Comparison of ENCODE assay signal across 25 mouse cellular contexts in genomic region chr2:44538135-44538534, GRCm38 (mm10).
"Had no signal": no experiment of that assay in that cellular context is flagged by ENCODE, and none has a peak within 500 bp of the region (broad histone marks: within the 10 kb centered on the region; RNA-seq: fewer than 3 reads in every experiment).

No protein-coding gene starts in this region.

- H3K4me3 ChIP-seq: heart, adult 2 months; heart, embryonic 13.5 days; heart, embryonic 15.5 days; hindbrain, embryonic 13.5 days; hindbrain, embryonic 15.5 days; kidney, embryonic 15.5 days; limb, embryonic 13.5 days; limb, embryonic 15.5 days; liver, embryonic 12.5 days had no signal

- H3K9ac ChIP-seq: heart, embryonic 13.5 days; heart, embryonic 15.5 days; hindbrain, embryonic 13.5 days; hindbrain, embryonic 15.5 days; kidney, embryonic 15.5 days; limb, embryonic 13.5 days; limb, embryonic 15.5 days; liver, embryonic 12.5 days had no signal

- H3K4me1 ChIP-seq: hindbrain, embryonic 13.5 days; hindbrain, embryonic 15.5 days; kidney, embryonic 15.5 days; limb, embryonic 15.5 days; liver, embryonic 12.5 days had no signal

- H3K4me2 ChIP-seq: heart, embryonic 11.5 days; heart, embryonic 13.5 days; heart, embryonic 15.5 days; hindbrain, embryonic 13.5 days; hindbrain, embryonic 15.5 days; kidney, embryonic 15.5 days; limb, embryonic 13.5 days; limb, embryonic 15.5 days; liver, embryonic 12.5 days had no signal

- ATAC-seq: hindbrain, postnatal 0 days; intestine, embryonic 16.5 days; liver, embryonic 12.5 days had no signal

- DNase-seq: gastrocnemius, postnatal 14 days; gastrocnemius, postnatal 36 days; heart, adult 2 months; heart, postnatal 14 days; heart, postnatal 36 days; kidney, adult 11 months; kidney, adult 2 months; kidney, adult 9 months; kidney, postnatal 14 days; kidney, postnatal 36 days; layer of hippocampus, adult 9-11 months; layer of hippocampus, postnatal 36 days; left cerebral cortex, postnatal 4 days had no signal

- H3K9me3 ChIP-seq: heart, embryonic 13.5 days; heart, embryonic 15.5 days; hindbrain, embryonic 13.5 days; hindbrain, embryonic 15.5 days; kidney, embryonic 15.5 days; limb, embryonic 13.5 days; limb, embryonic 15.5 days; liver, embryonic 12.5 days had no signal

- H3K27me3 ChIP-seq: heart, embryonic 13.5 days; heart, embryonic 15.5 days; hindbrain, embryonic 13.5 days; hindbrain, embryonic 15.5 days; kidney, embryonic 15.5 days; limb, embryonic 13.5 days; limb, embryonic 15.5 days; liver, embryonic 12.5 days had no signal

- H3K27ac ChIP-seq: heart, adult 2 months; heart, embryonic 13.5 days; heart, embryonic 15.5 days; hindbrain, embryonic 13.5 days; hindbrain, embryonic 15.5 days; hindbrain, postnatal 0 days; kidney, embryonic 15.5 days; kidney, postnatal 0 days; limb, embryonic 13.5 days; limb, embryonic 15.5 days; liver, embryonic 12.5 days had no signal

- H3K36me3 ChIP-seq: heart, embryonic 13.5 days; heart, embryonic 15.5 days; hindbrain, embryonic 13.5 days; hindbrain, embryonic 15.5 days; kidney, embryonic 15.5 days; limb, embryonic 13.5 days; limb, embryonic 15.5 days; liver, embryonic 12.5 days had no signal
